Mouse (Mus musculus) liver, embryonic 14.5 days (tissue): ENCODE results near the gene Naa30.

Experiments
- CTCF ChIP-seq: IDR thresholded peaks from 2 replicates; pipeline ENCODE4 v1.5.1; 2016; ENCODE audit warnings: antibody characterized with exemption, low read depth, control low read depth
- EP300 ChIP-seq: IDR thresholded peaks from 2 replicates; pipeline ENCODE4 v1.6.1; 2016; ENCODE audit warnings: antibody characterized with exemption, low read depth

GRCm38 (mm10) chr14:49171867-49172581 lies at the start of gene Naa30:
- TF ChIP-seq CTCF (no peak), EP300 (no peak)
